Mouse (Mus musculus): Measurements from ENCODE around the gene Kifc5b. TPM values are rescaled to one million over a fixed set of nuclear protein-coding genes. Genes with fewer than 3 reads are reported as not detected.
"Not testable (repeated sequence)": the region's sequence is repeated elsewhere in the genome, so short reads cannot be mapped to it uniquely, and the experiment has no call there.

The Kifc5b gene
- polyA plus RNA-seq, 1 experiment from 2014 or later = 6.9 TPM

- Histone ChIP-seq H3K27me3 (ENCODE audit: control insufficient read depth, insufficient read depth, low read length) (no peaks in the 10 kb centered on the region), H3K4me1 (ENCODE audit: control insufficient read depth, insufficient read depth, low read length) (no peaks in the 10 kb centered on the region), H3K4me3 (ENCODE audit: low read length) (no peak overlapping the region), H3K4me2 (replicated peaks; ENCODE audit: low read depth, low read length) (no peak overlapping the region), H3K36me3 (ENCODE audit: control insufficient read depth, insufficient read depth, low read length) (no peaks in the 10 kb centered on the region), H3K9ac (ENCODE audit: low read depth, low read length) (no peak overlapping the region), H3K9me3 (ENCODE audit: control insufficient read depth, low read length) (0 out of 2 replicates have a peak, but pooled peaks cover 2% of the 10 kb centered on the region), H3K27ac (ENCODE audit: low read depth, low read length) (no peak overlapping the region)
- WGBS = 60% methylated on average over 5 of the region's 5 CpGs
- ATAC-seq (ENCODE audit: low FRiP score, low TSS enrichment) = no peak
Measured at GRCm38 (mm10) chr17:26904320-26904719, 12.6 kb upstream of the Kifc5b start.

GRCm38 (mm10) chr17:26907506-26907905, 9.4 kb upstream of the Kifc5b start:
- H3K9me3 ChIP-seq (ENCODE audit: control insufficient read depth, low read length); H3K27me3 ChIP-seq (ENCODE audit: control insufficient read depth, insufficient read depth, low read length); H3K27ac ChIP-seq (ENCODE audit: low read depth, low read length); H3K4me3 ChIP-seq (ENCODE audit: low read length); H3K36me3 ChIP-seq (ENCODE audit: control insufficient read depth, insufficient read depth, low read length); ATAC-seq (ENCODE audit: low FRiP score, low TSS enrichment); H3K4me1 ChIP-seq (ENCODE audit: control insufficient read depth, insufficient read depth, low read length); H3K4me2 ChIP-seq (replicated peaks; ENCODE audit: low read depth, low read length); H3K9ac ChIP-seq (ENCODE audit: low read depth, low read length): not testable (repeated sequence)
- 96% methylated on average over 14 of the region's 15 CpGs for WGBS

- H3K9ac ChIP-seq (ENCODE audit: low read depth, low read length) = no peak overlapping the region
- no peak for ATAC-seq (ENCODE audit: low FRiP score, low TSS enrichment)
- peaks cover 4% of the 10 kb centered on the region; the same call in 1 of the 2 replicates for H3K4me1 ChIP-seq (ENCODE audit: control insufficient read depth, insufficient read depth, low read length)
- H3K27ac ChIP-seq (ENCODE audit: low read depth, low read length) = no peak overlapping the region
- H3K4me2 ChIP-seq (replicated peaks; ENCODE audit: low read depth, low read length) = no peak overlapping the region
- WGBS = 67% methylated on average over 1 of the region's 1 CpGs
- H3K36me3 ChIP-seq (ENCODE audit: control insufficient read depth, insufficient read depth, low read length) = no peaks in the 10 kb centered on the region
- H3K9me3 ChIP-seq (ENCODE audit: control insufficient read depth, low read length) = no peaks in the 10 kb centered on the region
- H3K27me3 ChIP-seq (ENCODE audit: control insufficient read depth, insufficient read depth, low read length) = no peaks in the 10 kb centered on the region
- H3K4me3 ChIP-seq (ENCODE audit: low read length) = no peak overlapping the region
Measured at GRCm38 (mm10) chr17:26915248-26915647, 1.6 kb upstream of the Kifc5b start.

GRCm38 (mm10) chr17:26917560-26917959, 669 bp downstream of the Kifc5b start:
- not testable (repeated sequence) for H3K9me3 ChIP-seq (ENCODE audit: control insufficient read depth, low read length); H3K27me3 ChIP-seq (ENCODE audit: control insufficient read depth, insufficient read depth, low read length); ATAC-seq (ENCODE audit: low FRiP score, low TSS enrichment); H3K4me1 ChIP-seq (ENCODE audit: control insufficient read depth, insufficient read depth, low read length); H3K36me3 ChIP-seq (ENCODE audit: control insufficient read depth, insufficient read depth, low read length)
- WGBS = under 1% methylated on average over 12 of the region's 12 CpGs
- Histone ChIP-seq H3K4me2 (replicated peaks; ENCODE audit: low read depth, low read length) (peak overlapping the region; percentile 48), H3K27ac (ENCODE audit: low read depth, low read length) (0 out of 2 replicates have a peak overlapping the region, but pooled peaks have one; percentile 67), H3K4me3 (ENCODE audit: low read length) (peak overlapping the region; percentile 65), H3K9ac (ENCODE audit: low read depth, low read length) (peak overlapping the region; percentile 69)

- Histone ChIP-seq H3K4me3 (ENCODE audit: low read length) (peak overlapping the region; percentile 65; the same call in 1 of the 2 replicates), H3K36me3 (ENCODE audit: control insufficient read depth, insufficient read depth, low read length) (peaks cover 8% of the 10 kb centered on the region; the same call in 1 of the 2 replicates), H3K27ac (ENCODE audit: low read depth, low read length) (no peak overlapping the region), H3K9ac (ENCODE audit: low read depth, low read length) (peak overlapping the region; percentile 42; the same call in 1 of the 2 replicates), H3K4me1 (ENCODE audit: control insufficient read depth, insufficient read depth, low read length) (peaks cover 4% of the 10 kb centered on the region; the same call in 1 of the 2 replicates), H3K9me3 (ENCODE audit: control insufficient read depth, low read length) (no peaks in the 10 kb centered on the region), H3K4me2 (replicated peaks; ENCODE audit: low read depth, low read length) (peak overlapping the region; percentile 48), H3K27me3 (ENCODE audit: control insufficient read depth, insufficient read depth, low read length) (no peaks in the 10 kb centered on the region)
- 78% methylated on average over 2 of the region's 2 CpGs for WGBS
- no peak for ATAC-seq (ENCODE audit: low FRiP score, low TSS enrichment)
Measured at GRCm38 (mm10) chr17:26918343-26918742, 1.5 kb downstream of the Kifc5b start.

GRCm38 (mm10) chr17:26919516-26919915, 2.6 kb downstream of the Kifc5b start:
- H3K36me3 ChIP-seq (ENCODE audit: control insufficient read depth, insufficient read depth, low read length); H3K4me1 ChIP-seq (ENCODE audit: control insufficient read depth, insufficient read depth, low read length); H3K9me3 ChIP-seq (ENCODE audit: control insufficient read depth, low read length); H3K27ac ChIP-seq (ENCODE audit: low read depth, low read length); H3K9ac ChIP-seq (ENCODE audit: low read depth, low read length); H3K27me3 ChIP-seq (ENCODE audit: control insufficient read depth, insufficient read depth, low read length); H3K4me2 ChIP-seq (replicated peaks; ENCODE audit: low read depth, low read length); ATAC-seq (ENCODE audit: low FRiP score, low TSS enrichment); H3K4me3 ChIP-seq (ENCODE audit: low read length): not testable (repeated sequence)
- 83% methylated on average over 2 of the region's 2 CpGs for WGBS

GRCm38 (mm10) chr17:26922368-26922767, 5.5 kb downstream of the Kifc5b start:
- H3K9ac ChIP-seq (ENCODE audit: low read depth, low read length); H3K4me3 ChIP-seq (ENCODE audit: low read length); H3K4me1 ChIP-seq (ENCODE audit: control insufficient read depth, insufficient read depth, low read length); ATAC-seq (ENCODE audit: low FRiP score, low TSS enrichment); H3K27me3 ChIP-seq (ENCODE audit: control insufficient read depth, insufficient read depth, low read length); H3K9me3 ChIP-seq (ENCODE audit: control insufficient read depth, low read length); H3K27ac ChIP-seq (ENCODE audit: low read depth, low read length); H3K4me2 ChIP-seq (replicated peaks; ENCODE audit: low read depth, low read length): not testable (repeated sequence)
- 90% methylated on average over 5 of the region's 6 CpGs for WGBS
- peaks cover 26% of the 10 kb centered on the region for H3K36me3 ChIP-seq (ENCODE audit: control insufficient read depth, insufficient read depth, low read length)

GRCm38 (mm10) chr17:26925414-26925813, 8.5 kb downstream of the Kifc5b start:
- H3K27me3 ChIP-seq (ENCODE audit: control insufficient read depth, insufficient read depth, low read length); H3K4me1 ChIP-seq (ENCODE audit: control insufficient read depth, insufficient read depth, low read length); H3K9ac ChIP-seq (ENCODE audit: low read depth, low read length); H3K4me2 ChIP-seq (replicated peaks; ENCODE audit: low read depth, low read length); H3K9me3 ChIP-seq (ENCODE audit: control insufficient read depth, low read length); H3K4me3 ChIP-seq (ENCODE audit: low read length); ATAC-seq (ENCODE audit: low FRiP score, low TSS enrichment); H3K27ac ChIP-seq (ENCODE audit: low read depth, low read length): not testable (repeated sequence)
- WGBS = 95% methylated on average over 9 of the region's 9 CpGs
- H3K36me3 ChIP-seq (ENCODE audit: control insufficient read depth, insufficient read depth, low read length) = peaks cover 42% of the 10 kb centered on the region

GRCm38 (mm10) chr17:26931795-26932194, 14.9 kb downstream of the Kifc5b start:
- Histone ChIP-seq H3K4me1 (ENCODE audit: control insufficient read depth, insufficient read depth, low read length) (peaks cover 11% of the 10 kb centered on the region), H3K36me3 (ENCODE audit: control insufficient read depth, insufficient read depth, low read length) (peaks cover 52% of the 10 kb centered on the region)
- WGBS = 65% methylated on average over 7 of the region's 7 CpGs
- H3K4me3 ChIP-seq (ENCODE audit: low read length); H3K9ac ChIP-seq (ENCODE audit: low read depth, low read length); H3K9me3 ChIP-seq (ENCODE audit: control insufficient read depth, low read length); H3K4me2 ChIP-seq (replicated peaks; ENCODE audit: low read depth, low read length); H3K27ac ChIP-seq (ENCODE audit: low read depth, low read length); H3K27me3 ChIP-seq (ENCODE audit: control insufficient read depth, insufficient read depth, low read length): not testable (repeated sequence)
- ATAC-seq (ENCODE audit: low FRiP score, low TSS enrichment) = peak; percentile 13; the same call in 1 of the 2 replicates
